23 mouse cellular contexts compared by ENCODE assay signal in genomic region chr7:66545184-66545583, GRCm38 (mm10).
DNase-seq lines count a peak whose midpoint lies in the region; ATAC-seq lines count a peak whose summit lies in the region.
"Had no signal": no experiment of that assay in that cellular context is flagged by ENCODE, and none has a peak within 500 bp of the region (broad histone marks: within the 10 kb centered on the region; RNA-seq: fewer than 3 reads in every experiment).

No protein-coding gene starts in this region.

- H3K27me3 ChIP-seq in kidney, embryonic 15.5 days: no peaks in the 10 kb centered on the region
- no peaks in the 10 kb centered on the region for H3K27me3 ChIP-seq in midbrain, embryonic 11.5 days (ENCODE audit: control insufficient read depth, insufficient read depth, low read length)
- H3K27me3 ChIP-seq in midbrain, embryonic 15.5 days (replicated peaks): no peaks in the 10 kb centered on the region
- no peaks in the 10 kb centered on the region for H3K27me3 ChIP-seq in limb, embryonic 10.5 days (ENCODE audit: low read depth, poor library complexity, severe bottlenecking)
- H3K27me3 ChIP-seq: forebrain, embryonic 15.5 days; hindbrain, embryonic 12.5 days; limb, embryonic 15.5 days; midbrain, embryonic 13.5 days; neural tube, embryonic 12.5 days had no signal

- H3K9me3 ChIP-seq in kidney, embryonic 15.5 days (replicated peaks): no peaks in the 10 kb centered on the region
- H3K9me3 ChIP-seq in midbrain, embryonic 11.5 days (ENCODE audit: control insufficient read depth, low read length): no peaks in the 10 kb centered on the region
- H3K9me3 ChIP-seq in midbrain, embryonic 15.5 days: no peaks in the 10 kb centered on the region
- H3K9me3 ChIP-seq in limb, embryonic 10.5 days (replicated peaks): no peaks in the 10 kb centered on the region; the same call in 1 of the 2 replicates
- H3K9me3 ChIP-seq: forebrain, embryonic 15.5 days; hindbrain, embryonic 12.5 days; limb, embryonic 15.5 days; midbrain, embryonic 13.5 days; neural tube, embryonic 12.5 days had no signal

- WGBS in kidney, embryonic 15.5 days: 39% methylated on average over 9 of the region's 9 CpGs
- 88% methylated on average over 9 of the region's 9 CpGs for WGBS in midbrain, embryonic 11.5 days
- WGBS in midbrain, embryonic 15.5 days: 89% methylated on average over 9 of the region's 9 CpGs
- WGBS in limb, embryonic 10.5 days: 66% methylated on average over 9 of the region's 9 CpGs

- no peaks in the 10 kb centered on the region for H3K36me3 ChIP-seq in kidney, embryonic 15.5 days
- H3K36me3 ChIP-seq in midbrain, embryonic 11.5 days (ENCODE audit: control insufficient read depth, insufficient read depth, low read length): no peaks in the 10 kb centered on the region
- H3K36me3 ChIP-seq in midbrain, embryonic 15.5 days (replicated peaks): no peaks in the 10 kb centered on the region
- no peaks in the 10 kb centered on the region for H3K36me3 ChIP-seq in limb, embryonic 10.5 days
- H3K36me3 ChIP-seq: forebrain, embryonic 15.5 days; hindbrain, embryonic 12.5 days; limb, embryonic 15.5 days; midbrain, embryonic 13.5 days; neural tube, embryonic 12.5 days had no signal

- no peak overlapping the region for H3K4me3 ChIP-seq in kidney, embryonic 15.5 days (replicated peaks)
- H3K4me3 ChIP-seq in midbrain, embryonic 11.5 days (ENCODE audit: low read depth, low read length): no peak overlapping the region
- H3K4me3 ChIP-seq in midbrain, embryonic 15.5 days: no peak overlapping the region
- no peak overlapping the region for H3K4me3 ChIP-seq in limb, embryonic 10.5 days
- H3K4me3 ChIP-seq: forebrain, embryonic 15.5 days; heart, adult 2 months; hindbrain, embryonic 12.5 days; layer of hippocampus, adult 2 months; limb, embryonic 15.5 days; midbrain, embryonic 13.5 days; neural tube, embryonic 12.5 days had no signal

- H3K4me2 ChIP-seq in kidney, embryonic 15.5 days: no peak overlapping the region
- H3K4me2 ChIP-seq in midbrain, embryonic 11.5 days: no peak overlapping the region
- H3K4me2 ChIP-seq in midbrain, embryonic 15.5 days: no peak overlapping the region
- H3K4me2 ChIP-seq: forebrain, embryonic 15.5 days; hindbrain, embryonic 12.5 days; limb, embryonic 15.5 days; midbrain, embryonic 13.5 days; neural tube, embryonic 12.5 days had no signal

- ATAC-seq in kidney, embryonic 15.5 days (replicated peaks; ENCODE audit: low FRiP score): peak; percentile 60; the same call in 1 of the 2 replicates
- no peak for ATAC-seq in midbrain, embryonic 11.5 days (ENCODE audit: low FRiP score)
- ATAC-seq in midbrain, embryonic 15.5 days (replicated peaks): no peak
- ATAC-seq: forebrain, embryonic 15.5 days; midbrain, embryonic 13.5 days had no signal

- H3K27ac ChIP-seq in kidney, embryonic 15.5 days: no peak overlapping the region
- H3K27ac ChIP-seq in midbrain, embryonic 11.5 days (ENCODE audit: low read depth, low read length): no peak overlapping the region
- H3K27ac ChIP-seq in midbrain, embryonic 15.5 days: no peak overlapping the region
- peak overlapping the region; percentile 56; the same call in 1 of the 2 replicates for H3K27ac ChIP-seq in limb, embryonic 10.5 days
- H3K27ac ChIP-seq: forebrain, embryonic 15.5 days; heart, adult 2 months; hindbrain, embryonic 12.5 days; layer of hippocampus, adult 2 months; limb, embryonic 15.5 days; midbrain, embryonic 13.5 days; neural tube, embryonic 12.5 days had no signal

- no peak overlapping the region for H3K9ac ChIP-seq in kidney, embryonic 15.5 days
- no peak overlapping the region for H3K9ac ChIP-seq in midbrain, embryonic 11.5 days (ENCODE audit: low read length)
- H3K9ac ChIP-seq in midbrain, embryonic 15.5 days: no peak overlapping the region
- H3K9ac ChIP-seq: forebrain, embryonic 15.5 days; hindbrain, embryonic 12.5 days; limb, embryonic 15.5 days; midbrain, embryonic 13.5 days; neural tube, embryonic 12.5 days had no signal

- DNase-seq in kidney, adult 8-10 months: no peak
- peak; percentile 49 for DNase-seq in midbrain, embryonic 11.5 days (ENCODE audit: low spot score, missing footprints)
- no peak for DNase-seq in limb, embryonic 10.5 days (ENCODE audit: low spot score)
- DNase-seq in embryo, embryonic 10 days (ENCODE audit: low spot score): no peak
- no peak for DNase-seq in cerebellum, postnatal 10 days
- DNase-seq: adrenal gland, postnatal 10 days; cerebellum, adult 2 months; cerebellum, postnatal 36 days; gastrocnemius, postnatal 25 days; heart, adult 2 months; kidney, postnatal 10 days; layer of hippocampus, postnatal 36 days; lung, adult 18-20 months; retina, postnatal 1 day; thymus, postnatal 36 days had no signal

- peaks cover 14% of the 10 kb centered on the region for H3K4me1 ChIP-seq in kidney, embryonic 15.5 days
- no peaks in the 10 kb centered on the region for H3K4me1 ChIP-seq in midbrain, embryonic 11.5 days (ENCODE audit: control insufficient read depth, insufficient read depth, low read length)
- no peaks in the 10 kb centered on the region for H3K4me1 ChIP-seq in midbrain, embryonic 15.5 days
- peaks cover 21% of the 10 kb centered on the region for H3K4me1 ChIP-seq in limb, embryonic 10.5 days
- H3K4me1 ChIP-seq: forebrain, embryonic 15.5 days; hindbrain, embryonic 12.5 days; midbrain, embryonic 13.5 days; neural tube, embryonic 12.5 days had no signal
